Mouse (Mus musculus) megakaryocyte-erythroid progenitor cell, adult 5-6 weeks (primary cell): ENCODE measurements around the gene Akr7a5. TPM values are rescaled to one million over a fixed set of nuclear protein-coding genes. Genes with fewer than 3 reads are reported as not detected.

Experiments used
- ATAC-seq: replicated peaks from 2 replicates; pipeline ENCODE4 v1.8.0; 2016; ENCODE audit warnings: mild to moderate bottlenecking, inconsistent platforms; ENCODE audit not compliant: severe bottlenecking, poor library complexity, low FRiP score, low TSS enrichment
- total RNA-seq, 2 experiments: library from RNA; stranded (forward) in 1 of 2; stranded (reverse) in 1 of 2; fragments of 200-1000, 215-1000 nt in 1 of 2; fragments of >200 nt in 1 of 2; fragmentation: Nextera tagmentation in 1 of 2; gene quantifications; 2 replicates each; pipeline ENCODE4 v1.2.3; 2014 to 2017

The Akr7a5 gene
- total RNA-seq, 2 experiments from 2014 or later: 14.8 to 32.1 TPM

GRCm38 (mm10) chr4:139292038-139292437, 18.5 kb upstream of the Akr7a5 start:
- no peak for ATAC-seq

GRCm38 (mm10) chr4:139297566-139297965, 13.0 kb upstream of the Akr7a5 start:
- ATAC-seq: no peak

GRCm38 (mm10) chr4:139298671-139299366, 11.7 kb upstream of the Akr7a5 start:
- no peak for ATAC-seq

- ATAC-seq: no peak
Observed at GRCm38 (mm10) chr4:139301780-139302179, 8.8 kb upstream of the Akr7a5 start.

GRCm38 (mm10) chr4:139302241-139302640, 8.3 kb upstream of the Akr7a5 start:
- no peak for ATAC-seq

GRCm38 (mm10) chr4:139305521-139305920, 5.0 kb upstream of the Akr7a5 start:
- ATAC-seq: no peak

GRCm38 (mm10) chr4:139307916-139308315, 2.6 kb upstream of the Akr7a5 start:
- no peak for ATAC-seq

GRCm38 (mm10) chr4:139309651-139310050, 893 bp upstream of the Akr7a5 start:
- ATAC-seq: no peak

GRCm38 (mm10) chr4:139310899-139311701, 556 bp downstream of the Akr7a5 start:
- 0 out of 2 replicates have a peak, but pooled peaks have one; percentile 5 for ATAC-seq

GRCm38 (mm10) chr4:139311707-139312106, 1.2 kb downstream of the Akr7a5 start:
- no peak for ATAC-seq

- ATAC-seq: no peak
Observed at GRCm38 (mm10) chr4:139312632-139313031, 2.1 kb downstream of the Akr7a5 start.

- ATAC-seq: no peak
Observed at GRCm38 (mm10) chr4:139318449-139318848, 7.9 kb downstream of the Akr7a5 start.

- no peak for ATAC-seq
Observed at GRCm38 (mm10) chr4:139319740-139320139, 9.2 kb downstream of the Akr7a5 start.

- ATAC-seq: peak; percentile 93
Observed at GRCm38 (mm10) chr4:139330605-139331004, 20.1 kb downstream of the Akr7a5 start.

GRCm38 (mm10) chr4:139334631-139335295, 24.2 kb downstream of the Akr7a5 start:
- ATAC-seq: no peak

GRCm38 (mm10) chr4:139335507-139335906, 25.0 kb downstream of the Akr7a5 start:
- peak; percentile 89 for ATAC-seq

GRCm38 (mm10) chr4:139336822-139337483, 26.4 kb downstream of the Akr7a5 start:
- ATAC-seq: peak; percentile 65

- no peak for ATAC-seq
Observed at GRCm38 (mm10) chr4:139338145-139338544, 27.6 kb downstream of the Akr7a5 start.

- ATAC-seq: no peak
Observed at GRCm38 (mm10) chr4:139340835-139341234, 30.3 kb downstream of the Akr7a5 start.
